Mouse (Mus musculus) frontal cortex, postnatal 10 days (tissue): ENCODE data around the gene Evi5.

ENCODE experiments used
- DNase-seq, 2 experiments: peaks; one replicate each; pipeline ENCODE4 v3.0.0; 2022; ENCODE audit warnings: low spot score in 2 of 2, mixed read lengths in 1 of 2

The Evi5 gene

GRCm38 (mm10) chr5:107807496-107807895 lies 67.4 kb downstream of the Evi5 start:
- no peak for DNase-seq

- DNase-seq: no peak
These were observed 72.3 kb downstream of the Evi5 start for GRCm38 (mm10) chr5:107802621-107803020.

- no peak for DNase-seq
These were observed 73.7 kb downstream of the Evi5 start for GRCm38 (mm10) chr5:107801234-107801633.

GRCm38 (mm10) chr5:107798290-107798689 lies 76.6 kb downstream of the Evi5 start:
- no peak for DNase-seq

- no peak for DNase-seq
These were observed 81.0 kb downstream of the Evi5 start for GRCm38 (mm10) chr5:107793927-107794326.

GRCm38 (mm10) chr5:107793258-107793657 lies 81.6 kb downstream of the Evi5 start:
- no peak for DNase-seq

GRCm38 (mm10) chr5:107792516-107792915 lies 82.4 kb downstream of the Evi5 start:
- no peak for DNase-seq

- no peak for DNase-seq
These were observed 82.9 kb downstream of the Evi5 start for GRCm38 (mm10) chr5:107791966-107792365.

- no peak for DNase-seq
These were observed 85.4 kb downstream of the Evi5 start for GRCm38 (mm10) chr5:107789492-107789891.

GRCm38 (mm10) chr5:107787682-107788443 lies 87.0 kb downstream of the Evi5 start:
- DNase-seq: no peak

- no peak for DNase-seq
These were observed 92.5 kb downstream of the Evi5 start for GRCm38 (mm10) chr5:107782360-107782759.

- DNase-seq: no peak
These were observed 96.1 kb downstream of the Evi5 start for GRCm38 (mm10) chr5:107778763-107779162.

- DNase-seq: no peak
These were observed 97.4 kb downstream of the Evi5 start for GRCm38 (mm10) chr5:107777545-107777830.

- no peak for DNase-seq
These were observed 97.9 kb downstream of the Evi5 start for GRCm38 (mm10) chr5:107776777-107777544.

- DNase-seq: no peak
These were observed 99.0 kb downstream of the Evi5 start for GRCm38 (mm10) chr5:107775875-107776274.

GRCm38 (mm10) chr5:107772049-107772448 lies 102.9 kb downstream of the Evi5 start:
- no peak for DNase-seq

- no peak for DNase-seq
These were observed 106.7 kb downstream of the Evi5 start for GRCm38 (mm10) chr5:107768224-107768623.

GRCm38 (mm10) chr5:107765946-107766345 lies 109.0 kb downstream of the Evi5 start:
- DNase-seq: no peak

- no peak for DNase-seq
These were observed 110.4 kb downstream of the Evi5 start for GRCm38 (mm10) chr5:107764486-107764885.

GRCm38 (mm10) chr5:107763674-107764073 lies 111.2 kb downstream of the Evi5 start:
- no peak for DNase-seq

GRCm38 (mm10) chr5:107759121-107759520 lies 115.8 kb downstream of the Evi5 start:
- no peak for DNase-seq

GRCm38 (mm10) chr5:107756072-107756471 lies 118.8 kb downstream of the Evi5 start:
- DNase-seq: no peak

GRCm38 (mm10) chr5:107754740-107755139 lies 120.2 kb downstream of the Evi5 start:
- no peak for DNase-seq
